In genomic region chr19:41369557-41370460, GRCm38 (mm10) we compare ENCODE assay signal across 20 mouse cellular contexts. TPM values are rescaled to one million over a fixed set of nuclear protein-coding genes. Genes with fewer than 3 reads are reported as not detected.
DNase-seq lines count a peak whose midpoint lies in the region; ATAC-seq and TF ChIP-seq lines count a peak whose summit lies in the region.
"Had no signal": no experiment of that assay in that cellular context is flagged by ENCODE, and none has a peak within 500 bp of the region (broad histone marks: within the 10 kb centered on the region; RNA-seq: fewer than 3 reads in every experiment).

No protein-coding gene starts in this region.

- peaks cover 5% of the 10 kb centered on the region for H3K4me1 ChIP-seq in liver, embryonic 16.5 days (ENCODE audit: control insufficient read depth, low read depth, low read length)
- no peaks in the 10 kb centered on the region for H3K4me1 ChIP-seq in liver, embryonic 11.5 days (replicated peaks; ENCODE audit: control insufficient read depth, insufficient read depth, low read length)
- peaks cover 16% of the 10 kb centered on the region for H3K4me1 ChIP-seq in bone marrow, adult 2 months (ENCODE audit: control insufficient read depth, insufficient read depth, low read length)
- H3K4me1 ChIP-seq: embryonic facial prominence, embryonic 13.5 days; forebrain, embryonic 15.5 days; hindbrain, embryonic 13.5 days; stomach, embryonic 15.5 days had no signal

- H3K79me2 ChIP-seq in macrophage (ENCODE audit: inconsistent target): peaks cover 100% of the 10 kb centered on the region

- H3K27me3 ChIP-seq in liver, embryonic 16.5 days (ENCODE audit: control insufficient read depth, insufficient read depth, low read depth, low read length): no peaks in the 10 kb centered on the region
- no peaks in the 10 kb centered on the region for H3K27me3 ChIP-seq in liver, embryonic 11.5 days (replicated peaks; ENCODE audit: control insufficient read depth, insufficient read depth, low read length)
- H3K27me3 ChIP-seq: embryonic facial prominence, embryonic 13.5 days; forebrain, embryonic 15.5 days; hindbrain, embryonic 13.5 days; stomach, embryonic 15.5 days had no signal

- H3K9me3 ChIP-seq in liver, embryonic 16.5 days (replicated peaks; ENCODE audit: control insufficient read depth, low read length): no peaks in the 10 kb centered on the region
- H3K9me3 ChIP-seq in liver, embryonic 11.5 days (ENCODE audit: control insufficient read depth, low read length): no peaks in the 10 kb centered on the region
- H3K9me3 ChIP-seq: embryonic facial prominence, embryonic 13.5 days; forebrain, embryonic 15.5 days; hindbrain, embryonic 13.5 days; stomach, embryonic 15.5 days had no signal

- H3K4me2 ChIP-seq in liver, embryonic 16.5 days (ENCODE audit: low read depth, low read length): peak overlapping the region; percentile 2; the same call in 1 of the 2 replicates
- H3K4me2 ChIP-seq in liver, embryonic 11.5 days: no peak overlapping the region
- H3K4me2 ChIP-seq: embryonic facial prominence, embryonic 13.5 days; forebrain, embryonic 15.5 days; heart, embryonic 11.5 days; hindbrain, embryonic 13.5 days; stomach, embryonic 15.5 days had no signal

- H3K36me3 ChIP-seq in liver, embryonic 16.5 days (ENCODE audit: control insufficient read depth, insufficient read depth): peaks cover 7% of the 10 kb centered on the region; the same call in 1 of the 2 replicates
- H3K36me3 ChIP-seq in liver, embryonic 11.5 days (ENCODE audit: control insufficient read depth, insufficient read depth, low read length): no peaks in the 10 kb centered on the region
- peaks cover 39% of the 10 kb centered on the region for H3K36me3 ChIP-seq in macrophage (ENCODE audit: inconsistent target)
- H3K36me3 ChIP-seq: embryonic facial prominence, embryonic 13.5 days; forebrain, embryonic 15.5 days; hindbrain, embryonic 13.5 days; stomach, embryonic 15.5 days had no signal

- no peak for ATAC-seq in liver, embryonic 16.5 days (ENCODE audit: low read depth)
- ATAC-seq in liver, embryonic 11.5 days (replicated peaks; ENCODE audit: low FRiP score): no peak
- ATAC-seq in inflammation-experienced regulatory T-cells, adult 6 months: no peak
- ATAC-seq: forebrain, embryonic 15.5 days; lung, postnatal 0 days; midbrain, embryonic 16.5 days had no signal

- no peak for TF ChIP-seq CTCF in bone marrow, adult 2 months (IDR thresholded peaks at IDR 0.05; ENCODE audit: control insufficient read depth, insufficient read depth, low read length)

- no peak for TF ChIP-seq POLR2A in bone marrow, adult 2 months (IDR thresholded peaks at IDR 0.05; ENCODE audit: borderline replicate concordance, control insufficient read depth, low read depth, low read length)

- no peak for DNase-seq in liver, embryonic 11.5 days (ENCODE audit: low spot score)
- peak; percentile 30 to 72 for DNase-seq in spleen, postnatal 4 days (ENCODE audit: low spot score in 2 of 2)
- DNase-seq in frontal cortex, postnatal 25 days (ENCODE audit: low spot score in 2 of 2): no peak
- DNase-seq: adrenal gland, adult 2 months; cerebellum, adult 9-11 months; heart, postnatal 14 days; retina, postnatal 1 day; right cerebral cortex, postnatal 4 days; thymus, adult 2 months had no signal

- H3K9ac ChIP-seq in liver, embryonic 16.5 days (ENCODE audit: low read depth, low read length): no peak overlapping the region
- no peak overlapping the region for H3K9ac ChIP-seq in liver, embryonic 11.5 days (ENCODE audit: low read depth, low read length)
- H3K9ac ChIP-seq: embryonic facial prominence, embryonic 13.5 days; forebrain, embryonic 15.5 days; hindbrain, embryonic 13.5 days; stomach, embryonic 15.5 days had no signal

- 28% methylated on average over 11 of the region's 11 CpGs for WGBS in liver, embryonic 16.5 days (ENCODE audit: insufficient replicate concordance)
- 55% methylated on average over 11 of the region's 11 CpGs for WGBS in liver, embryonic 11.5 days
- WGBS in bone marrow, adult 2 months: 8% methylated on average over 11 of the region's 11 CpGs
- 9% methylated on average over 10 of the region's 11 CpGs for WGBS in macrophage (ENCODE audit: missing documents)

- H3K4me3 ChIP-seq in liver, embryonic 16.5 days (ENCODE audit: low read depth, low read length): no peak overlapping the region
- no peak overlapping the region for H3K4me3 ChIP-seq in liver, embryonic 11.5 days (ENCODE audit: low read depth, low read length)
- H3K4me3 ChIP-seq in bone marrow, adult 2 months (replicated peaks; ENCODE audit: control insufficient read depth, low read depth, low read length): peak overlapping the region; percentile 9
- no peak overlapping the region for H3K4me3 ChIP-seq in macrophage (ENCODE audit: inconsistent target)
- H3K4me3 ChIP-seq: embryonic facial prominence, embryonic 13.5 days; forebrain, embryonic 15.5 days; hindbrain, embryonic 13.5 days; stomach, embryonic 15.5 days had no signal

- peak overlapping the region; percentile 49 for H3K27ac ChIP-seq in liver, embryonic 16.5 days (ENCODE audit: low read length)
- H3K27ac ChIP-seq in liver, embryonic 11.5 days (ENCODE audit: low read depth, low read length): no peak overlapping the region; the same call in 1 of the 2 replicates
- peak overlapping the region; percentile 38 for H3K27ac ChIP-seq in bone marrow, adult 2 months (ENCODE audit: control insufficient read depth, insufficient read depth, low read depth, low read length, poor library complexity)
- peak overlapping the region; percentile 77 for H3K27ac ChIP-seq in macrophage
- H3K27ac ChIP-seq: embryonic facial prominence, embryonic 13.5 days; forebrain, embryonic 15.5 days; hindbrain, embryonic 13.5 days; stomach, embryonic 15.5 days had no signal

RNA-seq across cellular contexts. Expression of gene Pik3ap1, which starts 15.1 kb away (rescaled TPM):
- 14.9 and 17.9 TPM in 2 replicates for polyA plus RNA-seq in liver, embryonic 16.5 days (2015; fragmentation: Nextera tagmentation; extraction: Ambion mirVana)
- polyA plus RNA-seq in liver, embryonic 11.5 days (2014; fragmentation: Nextera tagmentation; extraction: Ambion mirVana): 5.4 and 5.6 TPM in 2 replicates
- polyA plus RNA-seq in bone marrow, adult 2 months (2011; ENCODE audit: insufficient read depth, insufficient read length, low replicate concordance, missing spikeins): 10.0 and 19.2 TPM in 2 replicates
- total RNA-seq in macrophage (2018; cell fraction: chromatin; rRNA removed): 1,000 to 10,000 TPM in 4 of 26 experiments, 100 to 1,000 TPM in 22; 407 to 1,215 (median 770) TPM
- 1,000 to 10,000 TPM in 2 of 26 experiments, 100 to 1,000 TPM in 24; 359 to 1,029 (median 645) TPM for total RNA-seq in macrophage (2018; cell fraction: cytosol; rRNA removed)
- 100 to 1,000 TPM; 383 to 992 (median 819) TPM for total RNA-seq in macrophage (2018; cell fraction: nucleus; rRNA removed)
- polyA plus RNA-seq in macrophage (2018): 244 to 547 TPM (median 285 TPM) in 3 replicates
- polyA plus RNA-seq in inflammation-experienced regulatory T-cells, adult 6 months (2017; shearing (Covaris generic)): 1 to 10 TPM; 2.5 to 5.5 (median 3.8) TPM

Comparison
In these comparisons a context has a peak if more than half of its experiments do, and no peak if none do; other contexts are left out.
1. DNase-seq: peak in spleen, postnatal 4 days (2 of 2); none in liver, embryonic 11.5 days (single experiment) and frontal cortex, postnatal 25 days (0 of 2).
2. RNA of gene Pik3ap1, which starts 15.1 kb away (polyA plus RNA-seq): 244 to 547 TPM in macrophage; 10.0 to 19.2 TPM in bone marrow, adult 2 months, 14.9 to 17.9 TPM in liver, embryonic 16.5 days, 5.4 to 5.6 TPM in liver, embryonic 11.5 days and 2.5 to 5.5 TPM in inflammation-experienced regulatory T-cells, adult 6 months; every median in the first group is over 10 times any median in the second.